Mouse (Mus musculus) lung, postnatal 0 days (tissue): ENCODE results near the gene Hivep3.

Experiments
- CTCF ChIP-seq: IDR thresholded peaks from 2 replicates; pipeline ENCODE4 v1.5.1; 2016; ENCODE audit warnings: antibody characterized with exemption, mild to moderate bottlenecking
- EP300 ChIP-seq: IDR thresholded peaks from 2 replicates; pipeline ENCODE4 v1.6.1; 2016; ENCODE audit warnings: antibody characterized with exemption, mild to moderate bottlenecking, control low read depth

- TF ChIP-seq CTCF (no peak), EP300 (no peak)
Observed at GRCm38 (mm10) chr4:120126047-120126446, 392.5 kb downstream of the Hivep3 start.
